Mouse (Mus musculus): ENCODE measurements around the gene Wnt3a. TPM values are rescaled to one million over a fixed set of nuclear protein-coding genes. Genes with fewer than 3 reads are reported as not detected.
A peak's percentile ranks its signal among the peaks of the same experiment; 100 is the strongest.
"Not testable (repeated sequence)": the region's sequence is repeated elsewhere in the genome, so short reads cannot be mapped to it uniquely, and the experiment has no call there.

Wnt3a gene
- total RNA-seq, 2 experiments from 2014 or later, result not detected

- peak in 1 of 2 experiments; percentile 72 for DNase-seq (ENCODE audit: extremely low spot score in 1 of 2, low spot score in 2 of 2)
- intact Hi-C loops (cut with DNase I), result loop anchor here (10.0 kb wide), 1 partner anchor 116 kb away; no protein-coding TSS in a partner anchor
These were observed 18.7 kb upstream of the Wnt3a start for GRCm38 (mm10) chr11:59309106-59309805.

- DNase-seq (ENCODE audit: extremely low spot score in 1 of 2, low spot score in 2 of 2), result no peak
- intact Hi-C loops (cut with DNase I), result loop anchor here (10.0 kb wide), 1 partner anchor 116 kb away; no protein-coding TSS in a partner anchor
These were observed 18.1 kb upstream of the Wnt3a start for GRCm38 (mm10) chr11:59308625-59309024.

GRCm38 (mm10) chr11:59308164-59308542 lies 17.6 kb upstream of the Wnt3a start:
- intact Hi-C loops (cut with DNase I), result loop anchor here (10.0 kb wide), 1 partner anchor 117 kb away; no protein-coding TSS in a partner anchor
- DNase-seq (ENCODE audit: extremely low spot score in 1 of 2, low spot score in 2 of 2), result peak in 1 of 2 experiments; percentile 52

GRCm38 (mm10) chr11:59307422-59308163 lies 17.0 kb upstream of the Wnt3a start:
- peak in 1 of 2 experiments; percentile 89 for DNase-seq (ENCODE audit: extremely low spot score in 1 of 2, low spot score in 2 of 2)
- intact Hi-C loops (cut with DNase I), result loop anchor here (2.0 to 10.0 kb wide), 2 partner anchors 117 to 175 kb away; no protein-coding TSS in a partner anchor

- peak in 1 of 2 experiments; percentile 79 for DNase-seq (ENCODE audit: extremely low spot score in 1 of 2, low spot score in 2 of 2)
- intact Hi-C loops (cut with DNase I), result loop anchor here (2.0 to 10.0 kb wide), 2 partner anchors 118 to 176 kb away; no protein-coding TSS in a partner anchor
These were observed 16.2 kb upstream of the Wnt3a start, which contains the start of gene Wnt9a for GRCm38 (mm10) chr11:59306461-59307421. Gene Wnt9a (plus strand): TSS chr11:59306928.

- DNase-seq (ENCODE audit: extremely low spot score in 1 of 2, low spot score in 2 of 2), result peak in 1 of 2 experiments; percentile 56
- intact Hi-C loops (cut with DNase I), result loop anchor here (2.0 to 10.0 kb wide), 2 partner anchors 119 to 177 kb away; no protein-coding TSS in a partner anchor
These were observed 15.3 kb upstream of the Wnt3a start for GRCm38 (mm10) chr11:59305821-59306215.

GRCm38 (mm10) chr11:59305008-59305820 lies 14.7 kb upstream of the Wnt3a start:
- peak in 1 of 2 experiments; percentile 58 for DNase-seq (ENCODE audit: extremely low spot score in 1 of 2, low spot score in 2 of 2)

GRCm38 (mm10) chr11:59302700-59303569 lies 12.4 kb upstream of the Wnt3a start:
- peak; percentile 89 to 93 for DNase-seq (ENCODE audit: extremely low spot score in 1 of 2, low spot score in 2 of 2)
- intact Hi-C loops (cut with DNase I), result loop anchor here (10.0 kb wide), 1 partner anchor 122 kb away; no protein-coding TSS in a partner anchor

More at GRCm38 (mm10) chr11:59305008-59305820, 14.7 kb upstream of the Wnt3a start:
- intact Hi-C loops (cut with DNase I), result loop anchor here (10.0 kb wide), 1 partner anchor 120 kb away; no protein-coding TSS in a partner anchor

- intact Hi-C loops (cut with DNase I), result loop anchor here (10.0 kb wide), 1 partner anchor 124 kb away; no protein-coding TSS in a partner anchor
- DNase-seq (ENCODE audit: extremely low spot score in 1 of 2, low spot score in 2 of 2), result not testable (repeated sequence)
These were observed 10.5 kb upstream of the Wnt3a start for GRCm38 (mm10) chr11:59301053-59301452.

- DNase-seq (ENCODE audit: extremely low spot score in 1 of 2, low spot score in 2 of 2), result peak in 1 of 2 experiments; percentile 54
- intact Hi-C loops (cut with DNase I), result loop anchor here (10.0 kb wide), 1 partner anchor 125 kb away; no protein-coding TSS in a partner anchor
These were observed 9.6 kb upstream of the Wnt3a start for GRCm38 (mm10) chr11:59300185-59300584.

- intact Hi-C loops (cut with DNase I), result loop anchor here (2.0 to 10.0 kb wide), 4 partner anchors 69 to 363 kb away; partner anchors contain the start of genes Arf1 and Rnf187
- peak in 1 of 2 experiments; percentile 67 for DNase-seq (ENCODE audit: extremely low spot score in 1 of 2, low spot score in 2 of 2)
These were observed 7.4 kb upstream of the Wnt3a start for GRCm38 (mm10) chr11:59297941-59298340.

- intact Hi-C loops (cut with DNase I), result loop anchor here (10.0 kb wide), 3 partner anchors 199 to 359 kb away; partner anchors contain the start of gene Rnf187
- DNase-seq (ENCODE audit: extremely low spot score in 1 of 2, low spot score in 2 of 2), result no peak
These were observed 3.1 kb upstream of the Wnt3a start for GRCm38 (mm10) chr11:59293616-59294015.

GRCm38 (mm10) chr11:59289706-59290105 lies 846 bp downstream of the Wnt3a start:
- DNase-seq (ENCODE audit: extremely low spot score in 1 of 2, low spot score in 2 of 2), result no peak
- intact Hi-C loops (cut with DNase I), result loop anchor here (10.0 kb wide), 3 partner anchors 195 to 355 kb away; partner anchors contain the start of gene Rnf187

- intact Hi-C loops (cut with DNase I), result no loop called here
- DNase-seq (ENCODE audit: extremely low spot score in 1 of 2, low spot score in 2 of 2), result no peak
These were observed 6.4 kb downstream of the Wnt3a start for GRCm38 (mm10) chr11:59284146-59284545.

GRCm38 (mm10) chr11:59282933-59283332 lies 7.6 kb downstream of the Wnt3a start:
- intact Hi-C loops (cut with DNase I), result no loop called here
- DNase-seq (ENCODE audit: extremely low spot score in 1 of 2, low spot score in 2 of 2), result peak in 1 of 2 experiments; percentile 63

GRCm38 (mm10) chr11:59282111-59282510 lies 8.4 kb downstream of the Wnt3a start:
- intact Hi-C loops (cut with DNase I), result no loop called here
- DNase-seq (ENCODE audit: extremely low spot score in 1 of 2, low spot score in 2 of 2), result no peak
